Mouse (Mus musculus) adrenal gland, adult 8-10 months (tissue): ENCODE data around the gene Dync1h1. TPM values are rescaled to one million over a fixed set of nuclear protein-coding genes. Genes with fewer than 3 reads are reported as not detected.
"Not testable (repeated sequence)": the region's sequence is repeated elsewhere in the genome, so short reads cannot be mapped to it uniquely, and the experiment has no call there.

Experiments
- DNase-seq: peaks from one replicate; pipeline ENCODE4 v3.0.0; 2022
- total RNA-seq, 4 experiments: library from RNA; stranded (reverse); gene quantifications; 2 replicates each; pipeline ENCODE4 v1.2.4; 2022

Dync1h1 gene
- total RNA-seq, 4 experiments from 2014 or later, result 133 to 190 (median 158) TPM

DNA sequence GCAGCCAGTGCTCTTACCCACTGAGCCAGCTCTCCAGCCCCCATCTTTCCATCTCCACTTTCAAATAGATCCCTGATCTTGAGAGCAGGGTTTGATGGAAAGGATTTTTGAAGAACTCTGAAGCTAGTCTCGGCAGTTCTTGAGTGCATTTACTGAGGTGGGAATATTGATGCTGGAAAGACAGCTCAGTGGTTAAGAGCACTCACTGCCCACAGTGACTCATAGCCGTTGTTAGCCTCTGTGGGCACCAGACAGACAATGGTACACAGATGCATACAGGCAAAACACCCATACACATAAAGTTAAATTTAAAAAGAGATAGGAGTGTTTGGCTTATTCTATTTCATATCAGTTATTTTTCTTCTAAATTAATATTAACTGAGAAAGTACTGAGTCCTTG, 5.4 kb downstream of the Dync1h1 start:
- DNase-seq, result no peak

DNA sequence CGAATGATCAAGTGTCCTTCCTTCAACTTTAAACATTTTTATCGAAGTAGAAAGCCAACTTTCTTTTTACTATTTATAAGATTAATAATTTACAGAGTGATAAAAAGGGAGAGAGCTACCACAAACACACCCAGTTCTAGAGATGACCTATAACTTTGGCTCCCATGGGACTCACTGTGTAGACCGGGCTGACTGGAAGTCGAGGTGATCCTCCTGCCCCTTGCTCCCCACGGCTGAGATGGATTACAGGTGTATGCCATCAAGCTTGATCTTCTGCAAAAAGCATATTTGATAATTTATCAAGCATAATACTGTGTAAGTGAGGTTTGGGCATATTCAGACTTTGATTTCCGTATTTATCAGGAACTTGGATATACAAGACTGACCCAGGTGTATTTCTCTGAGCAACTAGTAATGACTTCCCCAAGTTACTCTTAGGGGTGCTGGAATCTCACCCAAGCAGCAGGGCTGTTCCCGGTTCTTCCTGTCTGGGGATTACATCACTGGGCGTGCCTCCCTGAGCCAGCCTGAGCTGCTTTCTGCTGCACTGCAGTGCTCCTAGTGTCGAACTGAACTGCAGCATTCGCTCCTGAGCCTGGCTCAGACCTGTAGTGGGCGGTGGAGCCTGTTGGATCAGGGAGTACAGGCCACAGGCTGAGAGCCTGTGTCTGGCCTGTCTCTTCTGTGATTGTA, 7.4 kb downstream of the Dync1h1 start:
- DNase-seq, result no peak

DNA sequence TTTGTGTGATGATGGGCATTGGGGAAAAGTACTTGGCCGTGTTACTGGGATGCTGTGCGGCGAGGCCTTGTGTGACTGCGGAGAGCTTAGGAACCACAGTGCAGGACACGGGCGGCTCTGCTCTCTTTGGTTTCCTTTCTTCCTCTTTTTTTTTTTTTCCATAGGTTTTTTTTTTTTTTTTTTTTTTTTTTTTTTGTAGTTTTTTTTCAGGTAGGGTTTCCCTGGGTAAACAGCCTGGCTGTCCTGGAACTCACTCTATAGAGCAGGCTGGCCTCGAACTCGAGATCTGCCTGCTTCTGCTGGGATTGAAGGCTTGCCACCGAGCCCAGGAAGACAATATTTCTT, 7.9 kb downstream of the Dync1h1 start:
- no peak for DNase-seq

DNA sequence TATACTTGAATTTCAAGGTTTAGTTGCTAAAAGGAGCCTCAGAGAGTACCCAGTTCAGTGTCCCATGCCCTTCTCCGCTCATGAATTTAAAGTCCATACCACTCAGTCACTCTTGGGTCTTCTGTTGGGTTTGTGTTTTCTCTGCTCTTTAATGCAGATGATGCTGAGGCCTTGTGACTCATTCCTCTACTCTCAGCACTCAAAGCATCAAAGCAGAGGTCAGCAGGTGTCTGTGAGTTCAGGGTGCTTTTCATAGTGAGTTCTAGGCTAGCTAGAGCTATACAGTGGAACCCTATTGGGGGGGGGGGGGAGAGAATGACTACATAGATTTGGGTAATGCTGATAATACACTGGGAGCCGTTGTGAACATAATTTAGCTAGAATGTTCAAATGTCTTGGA, 9.5 kb downstream of the Dync1h1 start:
- DNase-seq, result no peak

DNA sequence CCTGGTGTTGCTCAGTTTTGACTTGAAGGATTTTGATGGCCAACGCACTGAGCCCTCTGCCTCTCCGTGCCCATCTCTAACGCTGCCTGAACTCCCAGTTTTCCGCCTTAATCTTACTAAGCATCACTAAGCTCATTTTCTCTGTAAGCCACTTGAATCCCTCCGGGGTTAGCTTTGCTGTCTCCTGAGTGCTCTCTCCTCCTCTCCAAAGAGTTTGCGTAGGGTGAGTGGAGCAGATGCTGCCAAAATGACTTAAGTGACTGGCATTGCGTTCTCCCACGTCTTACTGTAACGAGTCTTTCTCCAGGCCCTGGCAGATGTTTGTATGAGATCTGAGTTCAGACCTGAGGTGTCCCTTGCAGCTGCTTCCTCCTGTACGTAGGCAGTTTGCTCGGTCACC, 28.8 kb downstream of the Dync1h1 start:
- no peak for DNase-seq

DNA sequence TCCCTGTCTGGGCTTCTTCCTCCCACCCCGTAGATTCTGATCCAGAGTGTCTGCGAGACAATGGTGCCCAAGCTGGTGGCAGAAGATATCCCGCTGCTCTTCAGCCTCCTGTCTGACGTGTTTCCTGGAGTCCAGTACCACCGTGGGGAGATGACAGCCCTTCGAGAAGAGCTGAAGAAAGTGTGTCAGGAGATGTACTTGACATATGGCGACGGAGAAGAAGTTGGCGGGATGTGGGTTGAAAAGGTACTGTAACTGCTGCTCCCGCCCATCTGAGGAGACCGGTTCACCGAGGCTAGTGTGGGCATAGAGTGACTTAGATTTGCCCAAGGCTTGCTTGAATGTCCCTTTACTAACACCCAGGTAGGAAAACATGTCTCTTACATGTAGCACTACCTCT, 35.0 kb downstream of the Dync1h1 start:
- DNase-seq, result no peak

DNA sequence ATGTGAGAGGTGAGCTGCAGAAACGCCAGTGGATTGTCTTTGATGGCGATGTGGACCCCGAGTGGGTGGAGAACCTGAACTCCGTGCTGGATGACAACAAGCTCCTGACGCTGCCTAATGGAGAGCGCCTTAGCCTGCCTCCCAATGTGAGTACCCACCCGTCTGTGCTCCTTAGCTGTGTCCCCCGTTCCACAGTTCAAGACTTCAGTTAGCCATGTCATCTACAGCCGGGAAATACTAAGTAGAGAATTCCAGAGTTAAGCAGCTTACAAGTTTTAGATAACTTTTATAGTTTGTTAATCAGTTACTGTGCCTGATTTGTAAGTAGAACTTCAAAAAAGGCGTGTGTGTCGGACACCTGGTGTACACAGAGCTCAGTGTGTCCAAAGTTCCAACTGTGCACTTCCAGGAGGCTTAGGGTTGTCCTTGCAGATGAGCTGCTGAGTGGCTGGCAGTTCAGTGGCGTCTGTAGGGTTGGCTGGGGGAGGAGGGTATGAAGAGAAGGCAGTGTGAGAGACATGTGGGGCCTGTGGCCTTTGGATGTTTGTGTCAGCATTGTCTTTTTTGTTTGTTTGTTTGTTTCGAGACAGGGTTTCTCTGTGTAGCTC, 36.4 kb downstream of the Dync1h1 start:
- no peak for DNase-seq

DNA sequence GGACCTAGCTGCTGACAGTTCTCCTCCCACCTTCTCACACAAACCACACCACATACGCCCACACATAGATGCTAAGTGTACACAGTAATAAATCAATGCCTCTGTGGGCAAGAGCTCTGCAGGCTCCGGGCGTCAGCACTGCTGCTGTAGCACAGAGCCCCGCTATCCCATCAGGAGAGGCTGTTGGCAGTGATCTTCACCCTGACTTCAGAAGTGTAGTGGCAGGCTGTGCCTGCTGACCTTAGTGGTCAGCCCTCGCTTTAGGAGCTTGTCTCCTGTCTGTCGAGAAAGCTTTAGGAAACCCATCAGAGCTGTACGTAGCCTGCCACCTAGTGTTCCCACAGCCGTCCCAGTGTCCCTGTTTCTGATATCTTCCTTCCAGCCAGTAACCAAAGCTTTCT, 49.0 kb downstream of the Dync1h1 start:
- DNase-seq, result no peak

DNA sequence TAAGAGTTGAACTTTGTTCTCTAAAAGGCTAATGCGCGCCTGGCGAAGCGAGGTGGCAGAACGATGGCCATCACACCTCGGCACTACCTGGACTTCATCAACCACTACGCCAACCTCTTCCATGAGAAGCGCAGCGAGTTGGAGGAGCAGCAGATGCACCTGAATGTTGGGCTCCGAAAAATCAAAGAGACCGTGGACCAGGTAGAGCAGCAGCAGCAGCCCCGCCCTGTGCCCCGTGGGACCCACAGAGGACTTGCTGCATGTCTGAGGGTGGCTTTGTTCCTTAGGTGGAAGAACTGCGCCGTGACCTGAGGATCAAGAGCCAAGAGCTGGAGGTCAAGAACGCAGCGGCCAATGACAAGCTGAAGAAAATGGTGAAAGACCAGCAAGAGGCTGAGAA, 50.2 kb downstream of the Dync1h1 start:
- DNase-seq, result no peak

DNA sequence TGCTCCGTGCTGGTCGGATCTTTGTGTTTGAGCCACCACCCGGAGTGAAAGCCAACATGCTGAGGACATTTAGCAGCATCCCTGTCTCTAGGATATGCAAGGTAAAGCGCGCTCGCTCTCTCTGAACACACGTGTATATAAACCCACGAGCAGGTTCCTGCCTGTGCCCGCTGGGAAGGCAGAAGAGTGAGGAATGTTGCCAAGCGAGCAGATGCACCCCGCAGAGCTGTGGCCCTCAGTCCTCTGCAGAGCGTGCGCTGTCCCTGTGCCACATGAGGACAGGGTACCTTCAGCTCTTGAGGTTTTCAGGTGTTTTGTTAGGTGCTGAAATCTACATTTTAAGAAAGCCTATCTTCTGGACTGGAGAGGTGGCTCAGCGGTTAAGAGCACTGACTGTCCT, 60.5 kb downstream of the Dync1h1 start:
- no peak for DNase-seq

DNA sequence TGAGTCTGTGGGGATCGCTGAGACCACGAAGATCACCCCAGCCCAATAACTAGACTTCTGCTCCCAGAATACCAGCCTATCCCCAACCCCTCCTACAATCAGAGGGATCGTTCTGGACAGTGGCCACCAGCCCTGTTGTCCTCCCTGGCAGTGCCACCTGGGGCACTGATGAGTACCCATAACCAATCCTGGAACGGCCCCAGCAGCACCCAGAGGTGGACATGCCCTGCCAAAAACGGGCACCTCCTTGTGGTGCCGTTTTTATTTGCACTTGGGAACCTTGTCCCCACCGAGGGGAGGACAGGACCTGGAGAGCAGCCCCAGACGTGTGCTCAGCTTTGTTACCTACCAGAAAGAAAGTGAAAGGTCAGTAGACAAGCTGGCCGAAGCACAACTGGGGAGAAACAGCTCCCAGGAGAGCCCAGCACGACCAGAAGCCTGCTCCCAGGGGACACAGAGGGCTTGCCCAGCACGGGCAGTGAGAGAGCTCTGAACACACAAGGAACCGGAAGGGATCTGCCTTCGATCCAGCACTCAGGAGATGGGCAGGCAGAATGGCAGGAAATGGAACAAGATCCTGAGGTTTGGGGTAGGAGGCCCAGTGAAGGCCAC, 66.3 kb downstream of the Dync1h1 start:
- no peak for DNase-seq

DNA sequence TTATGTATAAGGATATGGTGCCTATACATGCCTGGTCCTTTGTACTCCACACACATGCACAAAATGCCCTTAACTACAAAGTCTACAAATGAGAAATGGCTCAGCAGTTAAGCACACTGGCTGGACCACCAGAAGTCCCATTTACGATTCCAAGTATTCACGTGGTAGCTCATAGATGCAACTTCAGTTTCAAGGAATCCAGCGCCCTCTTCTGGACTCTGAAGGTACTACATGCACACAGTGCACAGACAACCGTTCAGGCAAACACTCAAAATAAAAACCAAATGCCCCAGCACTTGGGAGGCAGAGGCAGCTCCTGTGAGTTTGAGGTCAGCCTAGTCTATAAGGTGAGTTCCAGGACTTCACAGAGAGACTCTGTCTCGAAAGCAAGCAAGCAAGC, 73.0 kb downstream of the Dync1h1 start:
- DNase-seq, result no peak

DNA sequence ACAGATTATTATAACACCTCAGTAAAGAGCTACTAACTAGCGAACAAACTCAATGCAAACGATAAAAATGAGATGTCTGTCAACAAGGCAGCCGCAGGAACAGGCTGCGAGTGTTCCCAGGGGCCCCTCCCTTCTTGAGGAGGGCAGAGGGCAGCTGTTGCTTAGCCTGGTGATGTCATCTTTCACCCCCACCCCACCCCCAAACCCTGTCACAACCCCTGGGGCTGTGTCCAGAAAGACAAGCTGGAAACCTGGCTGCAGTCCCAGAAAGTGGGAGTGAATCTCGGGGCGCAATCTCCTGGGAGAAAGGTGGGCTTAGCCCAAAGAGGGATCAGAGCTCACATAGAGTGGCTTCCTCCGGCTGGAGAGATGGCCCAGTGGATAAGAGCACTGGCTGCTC, 79.9 kb downstream of the Dync1h1 start:
- DNase-seq, result no peak

DNA sequence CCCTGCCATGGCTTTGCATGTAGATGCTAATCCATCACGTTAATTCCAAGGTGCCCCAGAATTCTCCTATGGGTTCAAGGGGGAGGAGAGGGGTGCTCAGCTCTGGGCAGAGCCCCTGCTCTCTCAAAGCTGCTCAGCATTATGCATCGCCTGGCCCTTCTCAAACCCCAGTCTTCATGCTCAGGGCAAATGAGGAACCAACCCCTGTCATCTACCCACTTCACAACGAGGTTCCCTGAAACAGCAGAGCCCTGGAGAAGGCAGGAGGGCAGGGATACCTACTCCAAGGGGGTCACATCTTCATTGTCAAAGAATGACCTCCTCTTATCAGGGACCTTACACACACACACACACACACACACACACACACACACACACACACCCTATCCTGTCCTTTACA, 80.6 kb downstream of the Dync1h1 start:
- DNase-seq, result no peak

DNA sequence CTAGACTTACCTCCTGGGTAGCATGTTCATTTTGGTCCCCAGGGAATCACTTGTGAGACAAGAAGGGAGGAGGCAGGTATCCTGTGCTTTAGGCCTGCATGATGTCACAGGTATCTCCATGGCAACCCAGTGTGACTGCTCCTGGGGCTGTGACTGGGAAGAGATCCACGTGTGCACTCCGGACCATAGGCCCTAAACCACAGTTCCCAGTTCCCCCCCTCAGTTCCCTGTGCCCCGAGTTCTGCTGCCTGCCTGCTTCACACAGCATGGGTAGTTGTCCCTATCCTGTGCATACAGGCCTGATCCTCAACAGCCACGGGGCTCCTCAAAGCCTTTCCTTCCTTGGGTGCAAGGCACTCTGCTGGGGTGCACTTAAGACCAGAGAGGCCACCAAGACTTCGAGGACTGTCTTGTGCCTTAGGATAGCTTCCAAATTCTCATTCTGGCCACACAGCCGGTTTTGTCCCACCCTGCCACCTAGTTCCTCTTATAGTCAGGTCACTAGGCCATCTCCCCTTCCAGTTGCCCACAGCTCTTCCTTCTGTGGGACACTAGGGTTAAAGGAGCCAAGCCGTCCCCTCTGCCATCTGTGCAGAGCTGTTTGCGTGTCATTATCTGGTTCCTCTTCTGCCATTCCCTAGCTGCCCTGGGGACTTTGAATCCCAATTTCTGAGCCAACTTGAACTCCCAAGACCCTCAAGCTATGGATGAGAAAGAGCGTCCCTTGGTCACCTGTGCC, 81.5 kb downstream of the Dync1h1 start, which contains the start of gene 1700001K19Rik:
Gene 1700001K19Rik (minus strand): TSS at position 59 of the 739 bp plus-strand sequence.
- DNase-seq, result no peak

DNA sequence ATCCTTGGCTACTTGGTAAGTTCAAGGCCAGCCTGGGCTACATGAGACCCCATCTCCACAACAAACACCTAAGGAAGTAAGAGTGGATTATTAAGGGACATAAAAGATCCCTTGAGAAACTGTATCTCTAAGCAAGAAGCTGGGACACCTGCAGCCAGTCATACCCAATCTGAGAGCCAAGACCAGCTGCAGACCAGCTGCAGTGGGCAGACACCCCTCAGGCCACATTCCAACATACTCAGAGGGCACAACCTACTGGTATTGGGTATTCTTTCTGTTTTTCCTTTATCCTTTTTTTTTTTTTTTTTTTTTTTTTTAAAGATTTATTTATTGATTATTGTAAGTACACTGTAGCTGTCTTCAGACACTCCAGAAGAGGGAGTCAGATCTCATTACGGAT, 82.3 kb downstream of the Dync1h1 start:
- no peak for DNase-seq

DNA sequence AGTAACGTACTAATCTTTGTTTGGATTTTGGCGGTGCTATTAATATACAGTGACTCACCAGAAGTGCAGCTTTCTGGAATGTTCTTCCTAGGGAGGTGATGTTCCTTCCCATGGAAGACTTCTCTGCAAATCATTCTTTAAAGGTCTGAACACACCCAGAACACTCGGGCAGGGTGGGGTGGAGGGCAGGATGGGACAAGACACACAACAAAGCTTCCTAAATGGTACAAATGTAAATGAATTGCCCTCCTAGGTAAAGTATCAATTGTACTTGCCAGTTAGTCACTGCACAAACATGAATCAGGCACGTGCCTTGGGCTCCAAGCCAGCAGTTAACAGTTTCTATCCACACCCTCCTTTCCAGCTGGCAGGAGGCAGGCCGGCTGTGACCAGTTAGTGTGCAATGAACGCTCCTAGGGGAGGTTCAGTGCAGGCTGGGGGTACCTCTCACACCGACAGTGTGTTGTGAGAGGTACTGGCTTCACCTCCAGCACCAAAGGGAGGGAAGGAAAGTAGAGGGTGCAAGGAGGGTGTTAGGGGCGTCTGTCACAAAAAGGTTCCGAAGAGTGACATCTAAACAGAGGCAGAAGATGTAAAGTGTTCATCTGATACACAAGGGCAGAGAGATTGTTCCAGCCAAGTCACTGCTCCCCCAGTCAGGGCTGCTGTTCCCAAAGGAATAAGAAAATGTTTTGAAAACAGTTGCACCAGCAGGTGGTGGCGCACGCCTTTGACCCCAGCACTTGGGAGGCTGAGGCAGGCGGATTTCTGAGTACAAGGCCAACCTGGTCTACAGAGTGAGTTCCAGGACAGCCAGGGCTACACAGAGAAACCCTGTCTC, 86.9 kb downstream of the Dync1h1 start:
- DNase-seq, result no peak

DNA sequence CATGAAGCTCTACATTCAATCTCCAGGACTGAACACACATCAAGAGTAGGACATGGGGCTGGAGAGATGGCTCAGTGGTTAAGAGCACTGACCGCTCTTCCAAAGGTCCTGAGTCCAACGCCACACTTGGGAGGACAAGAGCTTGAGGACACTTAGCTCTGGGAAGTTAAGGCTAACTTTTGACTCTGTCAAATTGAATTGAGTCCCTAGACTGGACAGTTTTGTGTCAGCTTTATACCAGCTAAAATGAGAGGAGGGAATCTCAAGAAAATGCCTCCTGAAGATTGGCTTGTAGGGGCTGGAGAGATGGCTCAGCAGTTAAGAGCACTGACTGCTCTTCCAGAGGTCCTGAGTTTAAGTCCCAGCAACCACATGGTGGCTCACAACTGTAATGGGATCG, 87.7 kb downstream of the Dync1h1 start:
- not testable (repeated sequence) for DNase-seq

DNA sequence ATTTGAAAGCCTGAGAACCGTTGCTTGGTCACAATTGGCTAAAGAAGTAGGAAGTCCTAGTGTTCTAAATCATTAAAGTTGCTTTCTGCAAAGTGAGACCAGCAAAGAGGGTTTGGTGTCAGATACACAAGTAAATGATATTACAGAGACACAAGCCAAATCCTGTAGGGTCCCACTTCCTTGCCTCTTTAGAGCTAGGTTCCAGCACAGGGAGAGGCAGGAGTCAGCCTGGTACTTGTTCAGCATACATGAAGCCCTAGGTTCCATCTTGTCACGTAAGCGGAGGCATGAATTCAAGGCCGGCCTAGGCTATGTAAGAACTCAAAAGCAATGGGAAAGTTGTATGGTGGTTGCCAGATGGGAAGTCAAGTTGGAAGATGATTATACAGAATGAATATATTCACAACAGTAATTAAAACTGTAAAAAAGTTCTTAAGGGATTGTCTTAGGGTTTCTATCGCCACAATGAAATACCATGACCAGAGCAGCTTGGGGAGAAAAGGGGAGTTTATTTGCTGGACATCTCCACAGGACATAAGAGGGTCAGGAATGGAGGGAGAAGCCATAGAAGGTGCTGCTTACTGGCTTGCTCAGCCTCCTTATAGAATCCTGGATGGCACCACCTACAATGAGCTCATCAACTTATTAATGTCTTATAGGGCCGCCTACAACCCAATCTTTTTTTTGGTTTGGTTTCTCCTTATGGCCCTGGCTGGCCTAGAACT, 88.8 kb downstream of the Dync1h1 start:
- DNase-seq, result no peak

DNA sequence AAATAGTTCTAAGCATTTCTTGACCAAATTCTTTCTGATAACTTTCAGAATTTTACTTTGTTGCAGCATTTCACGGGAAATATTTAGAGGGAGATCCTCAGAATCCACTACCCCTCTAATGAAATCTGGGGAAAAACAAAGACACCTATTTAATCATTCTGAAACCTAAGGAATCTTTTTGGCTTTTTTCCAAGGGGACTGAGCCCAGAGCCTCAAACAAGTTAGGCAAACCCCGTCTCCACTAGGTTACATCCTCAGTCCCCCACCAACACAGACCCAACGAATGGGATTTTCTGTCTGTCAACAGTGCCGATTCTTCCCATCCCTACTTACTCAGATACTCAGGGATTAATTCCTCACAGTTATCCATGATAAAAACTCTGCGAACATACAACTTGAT, 92.1 kb downstream of the Dync1h1 start:
- DNase-seq, result not testable (repeated sequence)

DNA sequence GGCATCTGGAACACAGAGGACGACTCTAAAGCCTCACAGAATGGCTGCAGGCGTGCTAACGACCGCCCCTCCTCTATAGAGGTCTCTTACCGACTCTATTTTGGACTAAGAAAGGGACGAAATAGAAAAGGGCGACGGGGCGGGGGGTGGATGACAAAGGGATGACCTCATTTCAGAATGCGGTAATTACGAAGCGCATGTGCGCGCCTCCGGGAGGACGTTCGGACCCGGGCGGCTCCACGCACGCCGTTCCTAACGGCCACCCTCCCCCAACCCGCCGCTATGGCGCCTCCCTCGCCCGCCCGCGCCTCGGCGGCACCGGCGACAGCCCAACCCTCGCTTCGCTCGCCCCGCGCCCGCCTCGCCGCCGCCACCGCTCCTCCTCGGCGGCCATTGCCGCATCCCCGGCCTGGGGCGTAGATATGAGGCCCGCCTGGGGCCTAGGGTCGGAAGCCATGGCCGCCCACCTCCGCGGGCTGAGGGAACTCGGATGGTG, 94.5 kb downstream of the Dync1h1 start:
- DNase-seq, result peak; percentile 49
